Mouse (Mus musculus) small intestine, adult 10 weeks (tissue): ENCODE data around the gene Ndufa6. TPM values are rescaled to one million over a fixed set of nuclear protein-coding genes. Genes with fewer than 3 reads are reported as not detected.

Source experiments
- polyA plus RNA-seq: library from polyadenylated mRNA; stranded (reverse); fragments of 350-450 nt; fragmentation: Illumina TruSeq; extraction: RNeasy Lipid Tissue Mini Kit (QIAGEN cat#74804); gene quantifications from one replicate; pipeline ENCODE4 v1.2.3, GENCODE M21; 2014; ENCODE audit warnings: low replicate concordance

Ndufa6 gene
- 330 TPM for polyA plus RNA-seq

GRCm38 (mm10) chr15:82354126-82354945, at the start of gene Ndufa6:
Gene Ndufa6 (minus strand): TSS chr15:82354322.

GRCm38 (mm10) chr15:82393922-82394321, 39.8 kb upstream of the Ndufa6 start, which contains the start of gene Cyp2d11:
Gene Cyp2d11 (minus strand): TSS chr15:82394022.

GRCm38 (mm10) chr15:82379871-82380713, 26.0 kb upstream of the Ndufa6 start, which contains the start of gene Cyp2d22:
Gene Cyp2d22 (minus strand): TSS chr15:82380260.

GRCm38 (mm10) chr15:82338593-82339112, 15.5 kb downstream of the Ndufa6 start, which contains the start of the genes Naga, Pheta2 and Smdt1:
Gene Naga (minus strand): TSS chr15:82338925.
Gene Pheta2 (plus strand): TSS chr15:82338942.
Gene Smdt1 (plus strand): TSS chr15:82338959.

Other genes starting within 250 kb of the Ndufa6 start
- gene Ccdc134, start 226.4 kb downstream of the Ndufa6 start, polyA plus RNA-seq, result 1.7 TPM
- 8.6 TPM for gene Srebf2, start 207.1 kb downstream of the Ndufa6 start, polyA plus RNA-seq
- not detected for gene Shisa8, start 141.5 kb downstream of the Ndufa6 start, polyA plus RNA-seq
- gene Tnfrsf13c, start 130.0 kb downstream of the Ndufa6 start, polyA plus RNA-seq, result 1.2 TPM
- gene Cenpm, start 109.6 kb downstream of the Ndufa6 start, polyA plus RNA-seq, result 0.37 TPM
- gene 1500009C09Rik, start 101.9 kb downstream of the Ndufa6 start, polyA plus RNA-seq, result not detected
- 0.67 TPM for gene Sept3, start 79.4 kb downstream of the Ndufa6 start, polyA plus RNA-seq
- gene Wbp2nl, start 55.4 kb downstream of the Ndufa6 start, polyA plus RNA-seq, result not detected
- 8.7 TPM for gene Naga, start 15.4 kb downstream of the Ndufa6 start, polyA plus RNA-seq
- gene Pheta2, start 15.4 kb downstream of the Ndufa6 start, polyA plus RNA-seq, result 0.33 TPM
- 54.0 TPM for gene Smdt1, start 15.4 kb downstream of the Ndufa6 start, polyA plus RNA-seq
- 17.8 TPM for gene Cyp2d22, start 25.9 kb upstream of the Ndufa6 start, polyA plus RNA-seq
- not detected for gene Cyp2d11, start 39.7 kb upstream of the Ndufa6 start, polyA plus RNA-seq
- not detected for gene Cyp2d10, start 52.9 kb upstream of the Ndufa6 start, polyA plus RNA-seq
- gene Cyp2d9, start 79.1 kb upstream of the Ndufa6 start, polyA plus RNA-seq, result not detected
- not detected for gene Cyp2d12, start 200.8 kb upstream of the Ndufa6 start, polyA plus RNA-seq